Mouse (Mus musculus) right cerebral cortex, postnatal 36 days (tissue): ENCODE data around the gene Dexi.

Source experiments
- DNase-seq, 2 experiments: peaks; one replicate each; pipeline ENCODE4 v3.0.0; 2022; ENCODE audit warnings: low spot score in 2 of 2, mixed read lengths in 1 of 2

The Dexi gene

GRCm38 (mm10) chr16:10499122-10499521 lies 43.7 kb downstream of the Dexi start:
- no peak for DNase-seq

- no peak for DNase-seq
These were observed 44.7 kb downstream of the Dexi start for GRCm38 (mm10) chr16:10498096-10498602.

GRCm38 (mm10) chr16:10495824-10496298 lies 47.0 kb downstream of the Dexi start:
- no peak for DNase-seq

- no peak for DNase-seq
These were observed 50.3 kb downstream of the Dexi start for GRCm38 (mm10) chr16:10492587-10492986.

GRCm38 (mm10) chr16:10491716-10492115 lies 51.1 kb downstream of the Dexi start:
- DNase-seq: no peak

GRCm38 (mm10) chr16:10490503-10491150 lies 52.2 kb downstream of the Dexi start:
- DNase-seq: no peak

GRCm38 (mm10) chr16:10489904-10490457 lies 52.9 kb downstream of the Dexi start:
- no peak for DNase-seq

- DNase-seq: no peak
These were observed 53.4 kb downstream of the Dexi start for GRCm38 (mm10) chr16:10489483-10489882.

- no peak for DNase-seq
These were observed 53.9 kb downstream of the Dexi start for GRCm38 (mm10) chr16:10488769-10489481.

GRCm38 (mm10) chr16:10487895-10488493 lies 54.9 kb downstream of the Dexi start:
- no peak for DNase-seq

GRCm38 (mm10) chr16:10486993-10487392 lies 55.9 kb downstream of the Dexi start:
- no peak for DNase-seq

- no peak for DNase-seq
These were observed 60.5 kb downstream of the Dexi start for GRCm38 (mm10) chr16:10482343-10482742.

GRCm38 (mm10) chr16:10479857-10480256 lies 63.0 kb downstream of the Dexi start, which contains the start of gene Ciita:
Ciita (plus strand) TSS chr16:10480059.
- no peak for DNase-seq

GRCm38 (mm10) chr16:10475919-10476318 lies 66.9 kb downstream of the Dexi start:
- no peak for DNase-seq

GRCm38 (mm10) chr16:10474956-10475355 lies 67.9 kb downstream of the Dexi start:
- no peak for DNase-seq

GRCm38 (mm10) chr16:10471950-10472349 lies 70.9 kb downstream of the Dexi start:
- no peak for DNase-seq

GRCm38 (mm10) chr16:10468201-10468600 lies 74.7 kb downstream of the Dexi start:
- DNase-seq: no peak

- no peak for DNase-seq
These were observed 75.3 kb downstream of the Dexi start for GRCm38 (mm10) chr16:10467391-10468107.

- no peak for DNase-seq
These were observed 77.7 kb downstream of the Dexi start for GRCm38 (mm10) chr16:10465011-10465681.

- DNase-seq: no peak
These were observed 81.7 kb downstream of the Dexi start for GRCm38 (mm10) chr16:10461178-10461577.

GRCm38 (mm10) chr16:10460188-10460587 lies 82.7 kb downstream of the Dexi start:
- no peak for DNase-seq
